Comparison of ENCODE assay signal across 8 mouse cellular contexts in genomic region chr17:21579493-21580175, GRCm38 (mm10). TPM values are rescaled to one million over a fixed set of nuclear protein-coding genes. Genes with fewer than 3 reads are reported as not detected.
DNase-seq lines count a peak whose midpoint lies in the region; ATAC-seq and TF ChIP-seq lines count a peak whose summit lies in the region.

No protein-coding gene starts in this region.

- 29% methylated on average over 5 of the region's 5 CpGs for WGBS in forebrain, embryonic 15.5 days
- 18% methylated on average over 5 of the region's 5 CpGs for WGBS in kidney, adult 2 months
- 26% methylated on average over 5 of the region's 5 CpGs for WGBS in lung, adult 2 months

- no peaks in the 10 kb centered on the region for H3K4me1 ChIP-seq in forebrain, embryonic 15.5 days
- no peaks in the 10 kb centered on the region for H3K4me1 ChIP-seq in kidney, adult 2 months (ENCODE audit: control insufficient read depth, insufficient read depth, low read length)
- no peaks in the 10 kb centered on the region for H3K4me1 ChIP-seq in lung, adult 2 months (ENCODE audit: control insufficient read depth, insufficient read depth, low read length)

- H3K4me3 ChIP-seq in forebrain, embryonic 15.5 days: no peak overlapping the region
- no peak overlapping the region for H3K4me3 ChIP-seq in kidney, adult 2 months (ENCODE audit: insufficient read depth, low read depth, low read length)
- H3K4me3 ChIP-seq in lung, adult 2 months (replicated peaks; ENCODE audit: extremely low read depth, low read depth, low read length): no peak overlapping the region

- TF ChIP-seq CTCF in kidney, adult 2 months (conservative IDR thresholded peaks at IDR 0.05; ENCODE audit: insufficient read depth, insufficient read length, low read depth, low read length): peak; percentile 65
- TF ChIP-seq CTCF in lung, adult 2 months (IDR thresholded peaks at IDR 0.05; ENCODE audit: insufficient read depth, low read length): peak; percentile 55

- no peak for TF ChIP-seq POLR2A in kidney, adult 2 months (IDR thresholded peaks at IDR 0.05; ENCODE audit: low read depth, low read length)
- TF ChIP-seq POLR2A in lung, adult 2 months (IDR thresholded peaks at IDR 0.05; ENCODE audit: borderline replicate concordance, extremely low read depth, low read depth, low read length): no peak

- no peaks in the 10 kb centered on the region for H3K9me3 ChIP-seq in forebrain, embryonic 15.5 days

- H3K36me3 ChIP-seq in forebrain, embryonic 15.5 days: peaks cover 55% of the 10 kb centered on the region
- H3K36me3 ChIP-seq in kidney, adult 2 months (ENCODE audit: control insufficient read depth, insufficient read depth, low read length): peaks cover 3% of the 10 kb centered on the region

- H3K27me3 ChIP-seq in forebrain, embryonic 15.5 days: no peaks in the 10 kb centered on the region
- no peaks in the 10 kb centered on the region for H3K27me3 ChIP-seq in kidney, adult 2 months (replicated peaks; ENCODE audit: control insufficient read depth, insufficient read depth, low read length)

- no peak overlapping the region for H3K27ac ChIP-seq in forebrain, embryonic 15.5 days (replicated peaks)
- H3K27ac ChIP-seq in kidney, adult 2 months (ENCODE audit: insufficient read depth, low read depth, low read length): no peak overlapping the region

- no peak overlapping the region for H3K4me2 ChIP-seq in forebrain, embryonic 15.5 days (replicated peaks)

- peak; percentile 22 to 78 for DNase-seq in adrenal gland, adult (ENCODE audit: inconsistent age in 2 of 2, low spot score in 1 of 2)
- no peak for DNase-seq in adrenal gland, postnatal 4 days (ENCODE audit: low spot score in 2 of 2)
- DNase-seq in urinary bladder, postnatal 36 days (ENCODE audit: low spot score in 2 of 2): peak; percentile 13 to 15
- DNase-seq in urinary bladder, adult 2 months (ENCODE audit: low spot score): no peak
- peak; percentile 74 for DNase-seq in kidney, adult 2 months
- DNase-seq in lung, adult 2 months: peak; percentile 16
- DNase-seq in retina, postnatal 7 days (ENCODE audit: low read depth, low spot score): peak; percentile 52

- peak; percentile 80 for ATAC-seq in forebrain, embryonic 15.5 days (replicated peaks)

- no peak overlapping the region for H3K9ac ChIP-seq in forebrain, embryonic 15.5 days (replicated peaks)

RNA-seq across cellular contexts. Expression of gene Zfp948, which starts 12.8 kb away (rescaled TPM):
- total RNA-seq in adrenal gland, postnatal 4 days (2021): 10 to 100 TPM; 13.7 to 15.5 TPM
- polyA plus RNA-seq in urinary bladder, adult 2 months (2012; rRNA removed): 8.5 and 9.8 TPM in 2 replicates
- 18.6 and 19.5 TPM in 2 replicates for polyA plus RNA-seq in forebrain, embryonic 15.5 days (2015; fragmentation: Nextera tagmentation; extraction: Ambion mirVana)
- 0.94 and 1.5 TPM in 2 replicates for polyA plus RNA-seq in kidney, adult 2 months (2012; rRNA removed)
- polyA plus RNA-seq in lung, adult 2 months (2012; rRNA removed): 1.3 and 1.9 TPM in 2 replicates

RNA-seq across cellular contexts. Expression of gene Zfp52, which starts 44.3 kb away (rescaled TPM):
- 10 to 100 TPM; 28.1 to 30.6 TPM for total RNA-seq in adrenal gland, postnatal 4 days (2021)
- polyA plus RNA-seq in urinary bladder, adult 2 months (2012; rRNA removed): 4.7 and 5.6 TPM in 2 replicates
- polyA plus RNA-seq in forebrain, embryonic 15.5 days (2015; fragmentation: Nextera tagmentation; extraction: Ambion mirVana): 2.0 and 2.4 TPM in 2 replicates
- 0.39 and 0.81 TPM in 2 replicates for polyA plus RNA-seq in kidney, adult 2 months (2012; rRNA removed)
- polyA plus RNA-seq in lung, adult 2 months (2012; rRNA removed): 0.34 and 0.73 TPM in 2 replicates

Comparison
In these comparisons a context has a peak if more than half of its experiments do, and no peak if none do; other contexts are left out.
1. DNase-seq: peak in adrenal gland, adult (2 of 2), urinary bladder, postnatal 36 days (2 of 2), kidney, adult 2 months (single experiment), lung, adult 2 months (single experiment) and retina, postnatal 7 days (single experiment); none in adrenal gland, postnatal 4 days (0 of 2) and urinary bladder, adult 2 months (single experiment).